Mouse (Mus musculus) ES-E14 (cell line): ENCODE data around the gene Fuca1.

Experiments
- CHD2 ChIP-seq: IDR thresholded peaks from 2 replicates; pipeline ENCODE4 v1.6.1; 2014; ENCODE audit warnings: mild to moderate bottlenecking, low read depth, low read length, inconsistent platforms
- HCFC1 ChIP-seq: IDR thresholded peaks from 2 replicates; pipeline ENCODE4 v1.6.1; 2012; ENCODE audit warnings: low read length, inconsistent platforms, borderline replicate concordance; ENCODE audit not compliant: insufficient read depth
- MAFK ChIP-seq: IDR thresholded peaks from 2 replicates; pipeline ENCODE4 v1.6.1; 2014; ENCODE audit warnings: mild to moderate bottlenecking, low read depth, low read length, inconsistent platforms; ENCODE audit not compliant: insufficient read depth
- ZC3H11A ChIP-seq: IDR thresholded peaks from 2 replicates; pipeline ENCODE4 v1.6.1; 2012; ENCODE audit warnings: low read depth, mild to moderate bottlenecking, inconsistent platforms, low read length, borderline replicate concordance
- ZNF384 ChIP-seq: IDR thresholded peaks from 2 replicates; pipeline ENCODE4 v1.6.1; 2012; ENCODE audit warnings: low read depth, low read length, inconsistent platforms

GRCm38 (mm10) chr4:135984556-135984955 is 64.0 kb downstream of the Fuca1 start:
- TF ChIP-seq ZC3H11A, result no peak
- TF ChIP-seq CHD2, result no peak
- TF ChIP-seq HCFC1, result no peak
- TF ChIP-seq ZNF384, result no peak
- TF ChIP-seq MAFK, result no peak
